Mouse (Mus musculus) ES-E14 (cell line): ENCODE measurements at regions not wholly inside any gene's neighbourhood (a gene's known extent, or its start where the extent isn't known, plus 50 kb on each side); places are given as distances from the start of the nearest gene placed in this dataset.

Experiments
- DNase-seq: peaks from one replicate; pipeline ENCODE4 v3.0.0-alpha.2; 2013; ENCODE audit warnings: low read depth, low spot score
- H3K27ac ChIP-seq: 2 replicates; pipeline ENCODE4 v1.5.1; 2012; ENCODE audit warnings: low read depth, mild to moderate bottlenecking, low read length, moderate library complexity, mixed read lengths; ENCODE audit not compliant: poor library complexity, insufficient read depth, severe bottlenecking
- H3K36me3 ChIP-seq: 2 replicates; pipeline ENCODE4 v1.6.1; 2012; ENCODE audit warnings: mild to moderate bottlenecking, low read length, moderate library complexity, mixed read lengths; ENCODE audit not compliant: control insufficient read depth, poor library complexity, insufficient read depth, severe bottlenecking
- H3K4me1 ChIP-seq, 2 experiments: fragments of 150-350 bp in 1 of 2; sonication (generic) in 1 of 2; 2 replicates each; pipeline ENCODE4 v1.6.1; 2012; ENCODE audit warnings: low read length in 2 of 2, mild to moderate bottlenecking in 1 of 2, mixed read lengths in 1 of 2; ENCODE audit not compliant: control insufficient read depth in 2 of 2, insufficient read depth in 2 of 2, poor library complexity in 1 of 2
- H3K4me3 ChIP-seq, 2 experiments: fragments of 150-350 bp in 1 of 2; sonication (generic) in 1 of 2; 2 replicates each; pipeline ENCODE4 v1.5.1; 2012; ENCODE audit warnings: low read length in 2 of 2, low read depth in 1 of 2, mild to moderate bottlenecking in 1 of 2, mixed read lengths in 1 of 2; ENCODE audit not compliant: insufficient read depth in 1 of 2, poor library complexity in 1 of 2, severe bottlenecking in 1 of 2
- H3K9ac ChIP-seq: 2 replicates; pipeline ENCODE4 v1.6.1; 2012; ENCODE audit warnings: low read depth, mild to moderate bottlenecking, low read length, mixed read lengths; ENCODE audit not compliant: poor library complexity, insufficient read depth, severe bottlenecking
- H3K9me3 ChIP-seq: fragments of 150-350 bp; sonication (generic); 2 replicates; pipeline ENCODE4 v1.6.1; 2012; ENCODE audit warnings: low read depth, mild to moderate bottlenecking, low read length; ENCODE audit not compliant: control insufficient read depth, insufficient read depth
- CHD2 ChIP-seq: IDR thresholded peaks from 2 replicates; pipeline ENCODE4 v1.6.1; 2014; ENCODE audit warnings: mild to moderate bottlenecking, low read depth, low read length, inconsistent platforms
- HCFC1 ChIP-seq: IDR thresholded peaks from 2 replicates; pipeline ENCODE4 v1.6.1; 2012; ENCODE audit warnings: low read length, inconsistent platforms, borderline replicate concordance; ENCODE audit not compliant: insufficient read depth
- MAFK ChIP-seq: IDR thresholded peaks from 2 replicates; pipeline ENCODE4 v1.6.1; 2014; ENCODE audit warnings: mild to moderate bottlenecking, low read depth, low read length, inconsistent platforms; ENCODE audit not compliant: insufficient read depth
- ZC3H11A ChIP-seq: IDR thresholded peaks from 2 replicates; pipeline ENCODE4 v1.6.1; 2012; ENCODE audit warnings: low read depth, mild to moderate bottlenecking, inconsistent platforms, low read length, borderline replicate concordance
- ZNF384 ChIP-seq: IDR thresholded peaks from 2 replicates; pipeline ENCODE4 v1.6.1; 2012; ENCODE audit warnings: low read depth, low read length, inconsistent platforms
- in situ Hi-C, 2 experiments: fragments of 600-800 bp; cut with MboI; formaldehyde crosslinking; loops; one replicate each; pipeline ENCODE4 v1.15.1; 2025; ENCODE audit warnings: low sequenced_read_pairs in 2 of 2, inconsistent platforms in 1 of 2; ENCODE audit not compliant: unreplicated experiment in 2 of 2

GRCm38 (mm10) chr4:32172992-32173391 is 65.6 kb upstream of the Bach2 start:
- Histone ChIP-seq H3K9ac (no peak overlapping the region), H3K27ac (no peak overlapping the region), H3K9me3 (no peaks in the 10 kb centered on the region), H3K4me3 (no peak overlapping the region), H3K36me3 (no peaks in the 10 kb centered on the region), H3K4me1 (peaks cover 3% of the 10 kb centered on the region in 2 experiments; a peak in 1 of 4 replicates)
- in situ Hi-C loops = no loop called here
- no peak for DNase-seq
- TF ChIP-seq HCFC1 = no peak
- no peak for TF ChIP-seq CHD2
- no peak for TF ChIP-seq MAFK
- TF ChIP-seq ZNF384 = no peak
- no peak for TF ChIP-seq ZC3H11A

GRCm38 (mm10) chr4:32174771-32175170 is 63.8 kb upstream of the Bach2 start:
- TF ChIP-seq HCFC1 = no peak
- in situ Hi-C loops = no loop called here
- Histone ChIP-seq H3K36me3 (no peaks in the 10 kb centered on the region), H3K9ac (no peak overlapping the region), H3K4me3 (no peak overlapping the region), H3K9me3 (no peaks in the 10 kb centered on the region), H3K27ac (no peak overlapping the region), H3K4me1 (peaks cover 3% of the 10 kb centered on the region in 2 experiments; a peak in 1 of 4 replicates)
- DNase-seq = no peak

- Histone ChIP-seq H3K27ac (no peak overlapping the region), H3K9ac (no peak overlapping the region), H3K9me3 (no peaks in the 10 kb centered on the region), H3K4me1 (peaks cover 3% of the 10 kb centered on the region in 2 experiments; a peak in 1 of 4 replicates), H3K36me3 (no peaks in the 10 kb centered on the region), H3K4me3 (no peak overlapping the region)
- DNase-seq = no peak
- TF ChIP-seq CHD2 (no peak), ZC3H11A (no peak), ZNF384 (no peak), MAFK (no peak), HCFC1 (no peak)
- in situ Hi-C loops = no loop called here
These were observed 63.4 kb upstream of the Bach2 start for GRCm38 (mm10) chr4:32175231-32175630.

- peaks cover 3% of the 10 kb centered on the region in 2 experiments; a peak in 1 of 4 replicates for H3K4me1 ChIP-seq
These were observed 62.7 kb upstream of the Bach2 start for GRCm38 (mm10) chr4:32175853-32176448.

More at GRCm38 (mm10) chr4:32175853-32176448, 62.7 kb upstream of the Bach2 start:
- in situ Hi-C loops = no loop called here
- Histone ChIP-seq H3K9ac (no peak overlapping the region), H3K27ac (no peak overlapping the region), H3K36me3 (no peaks in the 10 kb centered on the region), H3K9me3 (no peaks in the 10 kb centered on the region), H3K4me3 (no peak overlapping the region)
- TF ChIP-seq CHD2 (no peak), ZNF384 (no peak), HCFC1 (no peak), MAFK (no peak), ZC3H11A (no peak)
- DNase-seq = no peak
